Mouse (Mus musculus) cerebellum, adult 9-11 months (tissue): ENCODE measurements around the gene Igfbp6.
"Not testable (repeated sequence)": the region's sequence is repeated elsewhere in the genome, so short reads cannot be mapped to it uniquely, and the experiment has no call there.

Source experiments
- DNase-seq: peaks from one replicate; pipeline ENCODE4 v3.0.0; 2022

The Igfbp6 gene

GRCm38 (mm10) chr15:102142914-102143912, 949 bp upstream of the Igfbp6 start:
- DNase-seq, result no peak

GRCm38 (mm10) chr15:102144726-102145125, 564 bp downstream of the Igfbp6 start:
- no peak for DNase-seq

GRCm38 (mm10) chr15:102145330-102145729, 1.2 kb downstream of the Igfbp6 start:
- no peak for DNase-seq

DNA sequence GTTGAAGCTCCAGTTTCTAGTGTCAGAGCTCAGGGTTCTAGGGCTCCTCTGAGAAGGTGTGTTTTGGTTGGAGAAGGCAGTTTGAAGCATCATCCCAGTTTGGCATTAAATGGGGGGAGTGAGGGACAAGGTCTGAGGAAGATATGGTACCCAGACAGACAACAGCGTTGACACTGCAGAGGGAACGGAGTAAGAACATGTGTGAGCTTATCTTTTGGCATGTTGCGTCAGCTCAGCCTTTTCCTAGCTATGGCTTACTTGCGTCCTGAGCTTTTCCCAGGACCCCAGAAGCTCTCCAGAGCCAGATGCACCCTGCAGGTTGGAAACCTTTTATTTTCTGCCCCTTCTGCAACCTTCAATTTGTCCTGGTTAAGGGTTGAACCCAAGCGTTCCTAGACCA, 1.9 kb downstream of the Igfbp6 start:
- DNase-seq, result no peak

GRCm38 (mm10) chr15:102146882-102147281, 2.7 kb downstream of the Igfbp6 start:
- DNase-seq, result peak; percentile 45

- no peak for DNase-seq
Observed at GRCm38 (mm10) chr15:102147674-102148402, 3.7 kb downstream of the Igfbp6 start.

GRCm38 (mm10) chr15:102149561-102149960, 5.4 kb downstream of the Igfbp6 start:
- DNase-seq, result no peak

DNA sequence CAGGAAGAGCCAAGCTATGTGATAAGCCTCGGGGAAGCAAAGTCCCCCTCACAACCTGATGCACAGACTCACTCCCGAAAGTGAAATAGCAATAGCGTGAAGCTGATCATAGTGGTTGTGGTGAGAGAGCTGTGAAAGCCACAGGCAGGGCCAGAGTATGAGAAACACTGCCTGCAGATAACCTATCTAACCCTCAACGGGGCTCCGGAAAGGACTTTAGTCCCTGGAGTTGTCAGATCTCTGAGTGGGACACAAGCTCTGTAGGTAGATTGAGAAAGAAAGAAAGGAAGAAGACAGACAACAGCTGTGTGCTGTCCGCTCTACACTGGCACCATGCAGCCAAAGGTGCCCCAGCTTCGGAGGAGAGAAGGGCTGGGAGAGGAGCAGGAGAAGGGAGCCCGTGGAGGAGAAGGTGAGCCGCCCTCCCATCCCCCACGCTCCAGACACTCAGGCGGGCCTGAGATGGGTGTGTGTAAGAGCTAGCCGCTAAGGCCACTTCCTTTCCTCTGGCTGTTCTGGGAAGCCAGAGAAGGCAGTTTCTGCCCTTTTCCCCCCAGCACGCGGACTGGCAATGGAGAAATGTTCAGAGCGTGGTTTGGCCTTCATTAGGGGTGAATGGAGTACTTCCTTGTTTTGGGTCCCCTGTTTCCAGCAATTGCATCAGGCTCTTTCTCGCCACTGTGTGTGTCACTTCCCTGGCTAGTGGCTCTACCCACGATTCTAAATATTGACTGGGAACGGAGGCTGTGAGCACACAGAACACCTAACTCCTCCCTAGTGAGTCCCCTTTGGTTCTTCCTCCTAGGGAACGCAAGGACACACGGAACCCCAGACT, 6.4 kb downstream of the Igfbp6 start, which contains the start of gene Soat2:
Soat2 (plus strand) TSS at position 226 of the 835 bp plus-strand sequence.
- no peak for DNase-seq

DNA sequence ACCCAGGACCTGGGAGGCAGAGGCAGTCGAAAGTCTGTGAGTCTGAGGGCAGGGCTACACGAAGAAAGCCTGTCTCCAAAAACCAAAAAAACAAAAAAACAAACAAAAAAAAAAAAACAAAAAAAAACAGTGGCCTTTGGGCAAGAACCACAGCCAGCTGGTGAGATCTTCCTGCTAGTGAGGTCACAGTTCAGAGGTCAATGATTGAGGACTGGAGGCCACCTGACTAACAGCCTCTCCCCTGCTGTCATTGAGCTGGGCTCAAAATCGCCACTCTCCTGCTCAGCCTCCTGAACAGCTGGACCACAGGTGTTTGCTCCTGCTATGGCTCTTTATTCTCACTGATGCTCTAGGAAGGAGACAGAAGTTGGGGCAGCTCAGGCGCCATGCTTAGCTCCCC, 8.5 kb downstream of the Igfbp6 start:
- no peak for DNase-seq

DNA sequence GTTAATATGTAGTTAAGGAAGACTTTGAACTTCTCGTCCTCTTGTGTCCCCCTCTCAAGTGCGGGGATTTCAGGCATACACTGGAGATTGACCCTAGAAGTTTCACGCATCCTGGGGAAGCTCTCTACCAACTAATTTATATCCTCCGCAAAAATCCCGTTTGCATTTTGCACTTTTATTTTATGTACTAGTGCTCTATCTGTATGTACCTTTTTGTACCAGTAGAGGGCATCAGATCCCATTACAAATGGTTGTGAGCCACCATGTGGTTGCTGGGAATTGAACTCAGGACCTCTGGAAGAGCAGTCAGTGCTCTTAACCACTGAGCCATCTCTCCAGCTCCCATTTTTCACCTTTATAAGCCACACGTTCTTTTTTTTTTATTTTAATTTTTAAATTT, 10.8 kb downstream of the Igfbp6 start:
- DNase-seq, result not testable (repeated sequence)

- DNase-seq, result no peak
Observed at GRCm38 (mm10) chr15:102156836-102157235, 12.7 kb downstream of the Igfbp6 start.

- no peak for DNase-seq
Observed at GRCm38 (mm10) chr15:102160415-102161060, 16.4 kb downstream of the Igfbp6 start.

DNA sequence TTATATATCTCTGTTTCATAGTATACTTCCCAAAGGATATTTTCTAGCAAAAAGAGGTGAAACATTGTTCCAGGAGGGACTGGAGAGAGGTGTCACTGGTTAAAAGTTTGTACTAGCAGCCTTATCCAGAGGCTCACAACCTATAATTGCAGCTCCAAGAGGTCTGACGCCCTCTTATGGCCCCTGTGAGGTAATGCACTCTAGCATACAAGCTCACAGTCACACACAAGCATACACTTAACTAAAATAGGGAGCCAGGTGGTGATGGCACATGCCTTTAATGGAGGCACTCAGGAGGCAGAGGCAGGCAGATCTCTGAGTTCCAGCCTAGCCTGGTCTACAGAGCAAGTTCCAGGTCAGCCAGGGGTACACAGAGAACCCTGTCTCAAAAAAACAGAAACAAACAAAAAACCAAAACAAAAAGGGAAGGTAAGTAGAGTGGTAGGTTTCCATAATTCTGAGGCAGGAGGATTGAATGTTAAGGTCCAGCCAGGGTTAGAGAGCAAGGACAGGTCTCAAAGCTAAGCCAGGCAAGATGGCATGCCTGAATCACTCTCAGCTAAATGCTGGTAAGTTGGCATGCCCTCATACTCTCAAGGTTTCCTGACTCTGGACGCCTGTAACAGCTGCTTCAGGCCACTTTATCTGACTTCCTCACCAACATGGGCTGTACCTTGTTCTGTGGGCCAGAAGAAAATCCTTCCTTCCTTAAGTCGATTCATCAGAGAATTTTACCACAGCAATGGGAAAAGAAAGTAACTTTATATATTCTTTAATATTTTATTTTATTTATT, 19.9 kb downstream of the Igfbp6 start:
- no peak for DNase-seq

- no peak for DNase-seq
Observed at GRCm38 (mm10) chr15:102165468-102166100, 21.4 kb downstream of the Igfbp6 start.

DNA sequence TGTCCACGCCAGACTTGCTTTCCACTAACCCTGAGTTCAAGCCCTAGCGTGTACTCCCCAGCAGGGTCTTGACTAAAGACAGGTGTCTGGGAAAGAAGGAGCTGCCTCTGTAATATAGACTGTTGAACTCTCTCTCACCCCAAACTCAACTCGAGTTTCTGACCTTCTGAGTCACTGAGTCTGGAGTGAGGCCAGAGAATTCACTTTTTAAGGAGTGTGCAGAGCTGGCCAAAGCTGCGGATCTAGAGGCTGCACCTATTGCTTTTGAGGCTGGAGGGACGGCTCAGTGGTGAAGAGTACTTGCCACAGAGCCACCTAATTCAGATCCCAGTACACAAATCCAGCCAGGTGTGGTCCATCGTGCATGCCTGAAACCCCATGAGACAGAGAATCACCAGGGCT, 23.5 kb downstream of the Igfbp6 start:
- DNase-seq, result no peak

GRCm38 (mm10) chr15:102169064-102169463, 24.9 kb downstream of the Igfbp6 start:
- no peak for DNase-seq

DNA sequence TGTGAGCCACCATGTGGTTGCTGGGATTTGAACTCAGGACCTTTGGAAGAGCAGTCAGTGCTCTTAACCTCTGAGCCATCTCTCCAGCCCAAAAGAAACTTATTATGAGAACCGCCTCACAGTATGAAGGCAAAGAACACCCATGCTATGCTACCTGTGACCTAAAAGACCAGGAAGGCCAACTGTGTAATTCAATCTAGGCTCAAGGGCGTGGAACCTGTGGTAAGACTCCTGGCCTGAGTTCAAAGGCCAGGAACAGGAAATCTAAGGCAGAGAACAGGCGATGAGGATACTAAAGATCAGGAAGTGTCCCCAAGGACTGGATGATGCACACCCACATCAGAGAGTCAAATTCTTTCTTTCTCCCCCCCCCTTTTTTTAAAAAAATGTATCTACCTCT, 29.4 kb downstream of the Igfbp6 start:
- no peak for DNase-seq

- DNase-seq, result no peak
Observed at GRCm38 (mm10) chr15:102175736-102176319, 31.7 kb downstream of the Igfbp6 start.

GRCm38 (mm10) chr15:102176571-102177316, 32.6 kb downstream of the Igfbp6 start:
- no peak for DNase-seq

GRCm38 (mm10) chr15:102177417-102177816, 33.3 kb downstream of the Igfbp6 start:
- DNase-seq, result peak; percentile 10
